Mouse (Mus musculus): Measurements from ENCODE around the gene Pbx1. TPM values are rescaled to one million over a fixed set of nuclear protein-coding genes. Genes with fewer than 3 reads are reported as not detected.

The Pbx1 gene
- polyA plus RNA-seq, 1 experiment from 2014 or later = 43.7 TPM

DNA sequence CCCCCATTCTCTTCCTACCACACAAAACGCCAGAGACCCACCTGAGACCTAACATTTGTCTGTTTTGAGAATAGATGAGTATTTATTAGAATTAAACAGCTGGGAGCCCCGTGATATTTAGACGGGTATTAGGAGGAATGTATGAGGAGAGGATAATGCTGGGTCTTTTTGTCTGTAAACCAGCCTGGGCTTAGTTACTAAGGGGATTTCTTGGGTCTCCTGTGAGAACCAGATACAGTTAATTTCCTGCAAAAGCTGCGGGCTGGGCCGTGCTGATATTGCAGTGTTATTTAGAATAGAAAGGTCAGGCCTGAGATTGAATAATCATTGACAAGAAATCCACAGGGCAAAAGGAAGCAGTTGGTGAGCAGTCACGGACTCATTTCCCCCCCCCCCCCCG lies 296.5 kb downstream of the Pbx1 start:
- no peak overlapping the region for H3K4me2 ChIP-seq (ENCODE audit: low read depth, severe bottlenecking)
- H3K4me1 ChIP-seq (ENCODE audit: control insufficient read depth, insufficient read depth, low read length) = no peaks in the 10 kb centered on the region
- no peaks in the 10 kb centered on the region for H3K36me3 ChIP-seq (ENCODE audit: control insufficient read depth, insufficient read depth, low read length)
- H3K4me3 ChIP-seq (ENCODE audit: low read depth, low read length) = no peak overlapping the region
- H3K9me3 ChIP-seq (ENCODE audit: control insufficient read depth, low read length) = no peaks in the 10 kb centered on the region
- DNase-seq (ENCODE audit: low spot score) = no peak
- no peak overlapping the region for H3K9ac ChIP-seq (ENCODE audit: low read length)
- 84% methylated on average over 7 of the region's 7 CpGs for WGBS
- H3K27ac ChIP-seq (replicated peaks; ENCODE audit: low read depth, low read length) = no peak overlapping the region
- H3K27me3 ChIP-seq (ENCODE audit: control insufficient read depth, insufficient read depth, low read length) = no peaks in the 10 kb centered on the region
- ATAC-seq (ENCODE audit: insufficient number of reproducible peaks, low FRiP score, low TSS enrichment, low read depth) = no peak

DNA sequence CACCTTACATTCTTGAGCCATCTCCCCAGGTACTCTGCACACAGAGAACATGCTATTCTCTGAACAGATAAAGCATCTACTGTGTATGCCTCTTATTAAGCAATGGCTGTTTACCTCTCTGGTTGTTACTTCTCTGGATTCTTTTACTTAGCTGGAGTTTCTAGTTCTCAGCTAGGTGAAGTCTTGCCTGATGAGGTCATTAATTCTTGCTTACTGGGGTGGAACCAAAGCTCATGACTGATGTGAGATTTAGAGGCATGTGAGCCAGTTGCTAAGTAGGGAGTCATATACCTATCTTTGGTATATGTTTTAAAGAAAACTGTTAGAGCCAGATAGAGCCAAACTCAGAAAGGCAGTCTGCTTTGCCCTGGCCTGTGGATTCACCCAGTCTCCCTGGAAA lies 298.4 kb downstream of the Pbx1 start:
- DNase-seq (ENCODE audit: low spot score) (no peak), ATAC-seq (ENCODE audit: insufficient number of reproducible peaks, low FRiP score, low TSS enrichment, low read depth) (no peak)
- Histone ChIP-seq H3K36me3 (ENCODE audit: control insufficient read depth, insufficient read depth, low read length) (no peaks in the 10 kb centered on the region), H3K27ac (replicated peaks; ENCODE audit: low read depth, low read length) (no peak overlapping the region), H3K9me3 (ENCODE audit: control insufficient read depth, low read length) (no peaks in the 10 kb centered on the region), H3K27me3 (ENCODE audit: control insufficient read depth, insufficient read depth, low read length) (no peaks in the 10 kb centered on the region), H3K9ac (ENCODE audit: low read length) (no peak overlapping the region), H3K4me1 (ENCODE audit: control insufficient read depth, insufficient read depth, low read length) (no peaks in the 10 kb centered on the region), H3K4me2 (ENCODE audit: low read depth, severe bottlenecking) (no peak overlapping the region), H3K4me3 (ENCODE audit: low read depth, low read length) (no peak overlapping the region)

DNA sequence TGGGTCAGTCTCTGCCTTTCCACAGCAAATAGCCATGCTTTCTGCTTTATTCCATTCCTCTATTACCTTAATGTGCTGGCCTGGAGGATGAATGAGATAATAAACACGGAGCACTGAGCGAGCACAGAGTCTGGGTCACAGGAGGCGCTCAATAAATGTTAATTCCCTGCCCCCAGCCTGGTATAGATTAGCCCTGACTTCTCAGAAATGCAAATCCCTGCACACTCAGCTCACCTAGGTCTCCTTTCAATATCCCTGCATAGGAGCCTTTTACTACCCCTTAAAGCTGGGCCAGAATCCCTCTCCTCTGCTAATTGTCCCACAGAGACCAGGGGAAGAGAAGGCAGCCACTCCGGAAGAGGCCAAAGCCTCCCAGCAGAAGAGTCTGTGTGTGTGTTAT lies 304.1 kb downstream of the Pbx1 start:
- WGBS = 45% methylated on average over 4 of the region's 4 CpGs
- DNase-seq (ENCODE audit: low spot score) = no peak
- no peak overlapping the region for H3K4me2 ChIP-seq (ENCODE audit: low read depth, severe bottlenecking)
- peaks cover 4% of the 10 kb centered on the region; the same call in 1 of the 2 replicates for H3K4me1 ChIP-seq (ENCODE audit: control insufficient read depth, insufficient read depth, low read length)
- no peak overlapping the region for H3K27ac ChIP-seq (replicated peaks; ENCODE audit: low read depth, low read length)
- no peak for ATAC-seq (ENCODE audit: insufficient number of reproducible peaks, low FRiP score, low TSS enrichment, low read depth)
- no peaks in the 10 kb centered on the region for H3K9me3 ChIP-seq (ENCODE audit: control insufficient read depth, low read length)
- no peak overlapping the region for H3K9ac ChIP-seq (ENCODE audit: low read length)
- H3K27me3 ChIP-seq (ENCODE audit: control insufficient read depth, insufficient read depth, low read length) = no peaks in the 10 kb centered on the region
- H3K36me3 ChIP-seq (ENCODE audit: control insufficient read depth, insufficient read depth, low read length) = no peaks in the 10 kb centered on the region
- H3K4me3 ChIP-seq (ENCODE audit: low read depth, low read length) = no peak overlapping the region

DNA sequence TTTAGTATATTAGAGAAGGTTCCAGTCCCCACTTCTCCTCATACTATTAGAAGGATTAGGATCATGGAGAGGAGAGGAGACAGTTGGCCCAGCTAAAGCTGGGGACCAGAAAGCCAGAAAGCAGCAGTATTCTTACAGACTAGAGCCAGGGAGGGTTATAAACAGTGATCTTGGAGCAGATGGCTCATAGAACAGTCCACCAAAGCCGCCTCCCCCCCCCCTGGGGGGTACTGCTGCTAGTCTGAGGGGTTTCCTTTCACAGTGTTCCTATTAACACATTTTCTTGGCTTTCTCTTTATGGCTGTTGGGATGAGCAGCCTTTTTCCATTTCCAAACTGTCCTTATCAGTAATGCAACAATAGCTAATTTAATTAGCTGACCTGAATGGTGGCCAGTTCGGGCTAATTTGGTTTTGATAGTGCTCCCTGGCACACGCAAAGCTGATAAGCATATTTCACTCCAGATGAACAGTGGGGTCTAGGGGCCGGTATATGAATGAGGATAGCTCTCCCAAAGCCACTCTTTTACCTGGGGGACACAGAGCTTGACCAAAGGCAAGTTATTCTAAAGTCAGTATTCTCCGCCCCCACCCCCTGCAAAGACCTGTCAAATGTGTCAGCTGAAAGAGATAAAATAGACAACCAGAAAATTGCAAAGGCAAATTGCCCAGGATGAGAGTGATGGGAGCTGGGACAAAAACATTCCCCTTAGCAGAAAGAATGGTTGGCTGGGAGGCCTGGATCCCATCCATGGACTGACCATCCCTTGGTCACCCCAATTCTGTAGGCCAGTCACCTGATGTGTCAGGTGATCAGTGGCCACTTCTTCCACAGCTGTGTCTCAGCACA lies 307.2 kb downstream of the Pbx1 start:
- 76% methylated on average over 5 of the region's 5 CpGs for WGBS
- DNase-seq (ENCODE audit: low spot score) = no peak

DNA sequence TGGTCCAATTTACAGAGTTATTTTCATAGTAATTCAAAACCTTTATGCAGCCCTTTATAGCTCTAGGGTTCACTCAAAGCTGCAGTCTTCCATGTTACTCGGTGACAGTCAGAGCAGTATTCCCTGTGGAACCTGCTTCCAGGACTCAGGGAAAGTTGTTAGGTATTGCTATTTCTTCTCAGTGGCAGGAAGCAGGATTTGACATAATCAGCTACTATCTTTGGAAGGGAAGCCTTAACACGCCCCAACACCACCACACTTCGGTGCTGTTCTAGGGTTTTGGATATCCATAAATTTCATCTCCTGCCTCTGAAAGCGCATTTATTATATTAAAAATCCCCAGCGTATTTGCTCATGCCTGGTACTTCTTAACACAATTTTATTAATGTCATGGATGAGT lies 314.0 kb downstream of the Pbx1 start:
- Histone ChIP-seq H3K4me1 (ENCODE audit: control insufficient read depth, insufficient read depth, low read length) (no peaks in the 10 kb centered on the region), H3K4me2 (ENCODE audit: low read depth, severe bottlenecking) (no peak overlapping the region), H3K9me3 (ENCODE audit: control insufficient read depth, low read length) (no peaks in the 10 kb centered on the region), H3K27ac (replicated peaks; ENCODE audit: low read depth, low read length) (no peak overlapping the region), H3K9ac (ENCODE audit: low read length) (no peak overlapping the region), H3K4me3 (ENCODE audit: low read depth, low read length) (no peak overlapping the region), H3K27me3 (ENCODE audit: control insufficient read depth, insufficient read depth, low read length) (no peaks in the 10 kb centered on the region), H3K36me3 (ENCODE audit: control insufficient read depth, insufficient read depth, low read length) (no peaks in the 10 kb centered on the region)
- WGBS = 90% methylated on average over 5 of the region's 5 CpGs
- DNase-seq (ENCODE audit: low spot score) (no peak), ATAC-seq (ENCODE audit: insufficient number of reproducible peaks, low FRiP score, low TSS enrichment, low read depth) (no peak)

More for the DNA sequence above, 307.2 kb downstream of the Pbx1 start:
- Histone ChIP-seq H3K9me3 (ENCODE audit: control insufficient read depth, low read length) (no peaks in the 10 kb centered on the region), H3K36me3 (ENCODE audit: control insufficient read depth, insufficient read depth, low read length) (no peaks in the 10 kb centered on the region), H3K4me2 (ENCODE audit: low read depth, severe bottlenecking) (no peak overlapping the region), H3K4me1 (ENCODE audit: control insufficient read depth, insufficient read depth, low read length) (peaks cover 4% of the 10 kb centered on the region; the same call in 1 of the 2 replicates), H3K27ac (replicated peaks; ENCODE audit: low read depth, low read length) (no peak overlapping the region), H3K9ac (ENCODE audit: low read length) (no peak overlapping the region), H3K27me3 (ENCODE audit: control insufficient read depth, insufficient read depth, low read length) (no peaks in the 10 kb centered on the region), H3K4me3 (ENCODE audit: low read depth, low read length) (no peak overlapping the region)
- ATAC-seq (ENCODE audit: insufficient number of reproducible peaks, low FRiP score, low TSS enrichment, low read depth) = no peak

DNA sequence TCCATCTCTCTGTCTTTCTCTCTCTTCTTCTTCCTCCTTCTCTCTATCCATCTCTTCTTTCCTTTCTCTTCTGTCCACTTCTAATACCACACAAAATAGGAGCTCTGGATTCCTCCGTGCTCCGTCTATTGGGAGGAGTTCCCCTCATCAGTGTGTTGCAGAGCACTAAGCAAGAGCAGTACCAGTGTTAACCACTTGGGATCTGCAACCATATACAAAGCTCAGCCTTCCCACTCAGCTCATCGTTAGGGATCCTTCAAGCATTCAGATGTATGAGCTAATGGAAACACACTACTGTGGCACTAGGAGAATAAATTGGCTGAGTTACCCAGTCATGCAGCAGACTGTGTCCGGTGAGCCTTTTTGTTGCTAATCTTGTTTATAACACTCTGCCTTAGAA lies 314.7 kb downstream of the Pbx1 start:
- DNase-seq (ENCODE audit: low spot score) = no peak
- 79% methylated on average over 4 of the region's 4 CpGs for WGBS
- Histone ChIP-seq H3K9me3 (ENCODE audit: control insufficient read depth, low read length) (no peaks in the 10 kb centered on the region), H3K4me2 (ENCODE audit: low read depth, severe bottlenecking) (no peak overlapping the region), H3K4me3 (ENCODE audit: low read depth, low read length) (no peak overlapping the region), H3K27me3 (ENCODE audit: control insufficient read depth, insufficient read depth, low read length) (no peaks in the 10 kb centered on the region), H3K36me3 (ENCODE audit: control insufficient read depth, insufficient read depth, low read length) (no peaks in the 10 kb centered on the region), H3K27ac (replicated peaks; ENCODE audit: low read depth, low read length) (no peak overlapping the region), H3K9ac (ENCODE audit: low read length) (no peak overlapping the region), H3K4me1 (ENCODE audit: control insufficient read depth, insufficient read depth, low read length) (no peaks in the 10 kb centered on the region)
- ATAC-seq (ENCODE audit: insufficient number of reproducible peaks, low FRiP score, low TSS enrichment, low read depth) = no peak

DNA sequence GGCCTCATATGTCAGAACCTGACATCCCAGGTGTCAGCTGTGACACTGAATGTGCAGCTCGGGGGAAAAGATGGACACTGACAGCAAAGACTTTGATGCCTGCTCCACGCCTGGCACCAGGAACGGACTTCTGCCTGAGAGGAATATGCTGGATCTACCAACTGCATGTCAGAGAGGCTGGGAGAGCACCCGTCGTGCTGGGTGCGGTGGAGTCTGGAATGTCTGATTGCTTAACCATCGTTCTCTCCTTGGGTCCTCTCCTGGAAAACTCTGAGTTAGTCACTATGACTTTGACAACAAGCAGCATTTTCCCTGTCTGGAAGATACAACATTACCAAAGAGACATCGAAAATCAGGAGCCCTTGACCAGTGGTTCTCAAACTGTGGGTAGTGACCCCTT lies 322.3 kb downstream of the Pbx1 start:
- H3K9me3 ChIP-seq (ENCODE audit: control insufficient read depth, low read length) = no peaks in the 10 kb centered on the region
- WGBS = 84% methylated on average over 8 of the region's 8 CpGs
- no peaks in the 10 kb centered on the region for H3K36me3 ChIP-seq (ENCODE audit: control insufficient read depth, insufficient read depth, low read length)
- no peak overlapping the region for H3K27ac ChIP-seq (replicated peaks; ENCODE audit: low read depth, low read length)
- ATAC-seq (ENCODE audit: insufficient number of reproducible peaks, low FRiP score, low TSS enrichment, low read depth) (no peak), DNase-seq (ENCODE audit: low spot score) (no peak)
- H3K4me2 ChIP-seq (ENCODE audit: low read depth, severe bottlenecking) = no peak overlapping the region
- no peak overlapping the region for H3K4me3 ChIP-seq (ENCODE audit: low read depth, low read length)
- no peaks in the 10 kb centered on the region for H3K27me3 ChIP-seq (ENCODE audit: control insufficient read depth, insufficient read depth, low read length)
- H3K9ac ChIP-seq (ENCODE audit: low read length) = no peak overlapping the region
- no peaks in the 10 kb centered on the region for H3K4me1 ChIP-seq (ENCODE audit: control insufficient read depth, insufficient read depth, low read length)

DNA sequence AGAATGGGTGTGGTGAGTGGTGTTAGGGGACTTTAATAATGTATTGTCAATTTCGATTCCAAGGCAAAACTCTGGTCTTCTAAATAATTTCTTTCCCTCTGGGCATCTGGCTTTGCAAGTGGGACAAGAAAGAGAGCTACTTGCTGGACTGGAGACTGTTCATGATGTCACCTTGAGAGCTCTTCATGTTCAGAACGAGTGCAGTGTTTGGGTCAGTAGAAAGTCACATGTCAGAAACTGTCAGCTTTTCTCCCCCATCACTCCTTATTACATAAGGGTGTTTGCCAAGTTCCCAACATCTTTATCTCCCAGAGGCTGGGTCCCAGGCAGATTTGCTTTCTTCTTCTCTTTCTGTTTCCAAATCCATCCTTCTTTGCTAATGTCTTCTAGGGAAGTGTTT lies 328.2 kb downstream of the Pbx1 start:
- Histone ChIP-seq H3K9me3 (ENCODE audit: control insufficient read depth, low read length) (no peaks in the 10 kb centered on the region; the same call in 1 of the 2 replicates), H3K36me3 (ENCODE audit: control insufficient read depth, insufficient read depth, low read length) (no peaks in the 10 kb centered on the region), H3K4me1 (ENCODE audit: control insufficient read depth, insufficient read depth, low read length) (no peaks in the 10 kb centered on the region), H3K4me2 (ENCODE audit: low read depth, severe bottlenecking) (no peak overlapping the region), H3K27me3 (ENCODE audit: control insufficient read depth, insufficient read depth, low read length) (no peaks in the 10 kb centered on the region), H3K27ac (replicated peaks; ENCODE audit: low read depth, low read length) (no peak overlapping the region), H3K4me3 (ENCODE audit: low read depth, low read length) (no peak overlapping the region), H3K9ac (ENCODE audit: low read length) (no peak overlapping the region)
- no peak for ATAC-seq (ENCODE audit: insufficient number of reproducible peaks, low FRiP score, low TSS enrichment, low read depth)
- DNase-seq (ENCODE audit: low spot score) = no peak
- 74% methylated on average over 2 of the region's 2 CpGs for WGBS

DNA sequence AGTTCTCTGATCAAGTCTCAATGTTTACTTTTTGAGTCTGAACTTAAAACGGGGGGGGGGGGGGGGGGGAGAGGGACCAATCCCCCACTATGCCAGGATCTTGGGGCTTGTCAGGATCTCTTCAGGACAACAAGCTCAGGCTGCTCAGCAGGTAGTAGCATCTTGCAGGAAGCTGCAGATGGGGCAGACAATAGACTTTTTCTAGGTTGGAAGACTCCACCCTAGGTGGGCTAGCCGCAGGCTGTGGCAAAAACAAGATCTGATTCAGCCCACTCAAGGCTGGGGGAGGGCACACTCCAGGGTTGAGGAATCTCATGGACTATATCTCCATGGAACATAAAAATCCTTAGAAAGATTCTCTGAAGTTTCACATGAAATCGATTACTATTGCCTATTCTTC lies 330.6 kb downstream of the Pbx1 start:
- WGBS = 72% methylated on average over 3 of the region's 3 CpGs
- DNase-seq (ENCODE audit: low spot score) (no peak), ATAC-seq (ENCODE audit: insufficient number of reproducible peaks, low FRiP score, low TSS enrichment, low read depth) (no peak)
- H3K4me3 ChIP-seq (ENCODE audit: low read depth, low read length) = no peak overlapping the region
- no peaks in the 10 kb centered on the region for H3K36me3 ChIP-seq (ENCODE audit: control insufficient read depth, insufficient read depth, low read length)
- no peak overlapping the region for H3K27ac ChIP-seq (replicated peaks; ENCODE audit: low read depth, low read length)
- H3K9ac ChIP-seq (ENCODE audit: low read length) = no peak overlapping the region
- no peak overlapping the region for H3K4me2 ChIP-seq (ENCODE audit: low read depth, severe bottlenecking)
- no peaks in the 10 kb centered on the region; the same call in 1 of the 2 replicates for H3K9me3 ChIP-seq (ENCODE audit: control insufficient read depth, low read length)
- no peaks in the 10 kb centered on the region for H3K4me1 ChIP-seq (ENCODE audit: control insufficient read depth, insufficient read depth, low read length)
- no peaks in the 10 kb centered on the region for H3K27me3 ChIP-seq (ENCODE audit: control insufficient read depth, insufficient read depth, low read length)
